Mouse (Mus musculus) limb, embryonic 14.5 days (tissue): ENCODE data around the gene Shc1. TPM values are rescaled to one million over a fixed set of nuclear protein-coding genes. Genes with fewer than 3 reads are reported as not detected.
A peak's percentile ranks its signal among the peaks of the same experiment; 100 is the strongest.

ENCODE experiments used
- ATAC-seq: fragments of 200-750 bp; cut with Nextera tagmentation; 2 replicates; pipeline ENCODE4 v1.8.0; 2017; ENCODE audit warnings: low read depth, moderate number of reproducible peaks, moderate TSS enrichment; ENCODE audit not compliant: low FRiP score
- DNase-seq: peaks from one replicate; pipeline ENCODE4 v3.0.0-alpha.2; 2015; ENCODE audit warnings: low spot score
- H3K27ac ChIP-seq: fragments of 300-500 bp; sonication (generic); replicated peaks from 2 replicates; pipeline ENCODE4 v1.5.1; 2014; ENCODE audit warnings: low read depth, mild to moderate bottlenecking, low read length, moderate library complexity, mixed read lengths
- H3K27me3 ChIP-seq: fragments of 300-500 bp; sonication (generic); 2 replicates; pipeline ENCODE4 v1.6.1; 2014; ENCODE audit warnings: low read length, mixed read lengths; ENCODE audit not compliant: control insufficient read depth, insufficient read depth
- H3K36me3 ChIP-seq: fragments of 300-500 bp; sonication (generic); 2 replicates; pipeline ENCODE4 v1.6.1; 2014; ENCODE audit warnings: mild to moderate bottlenecking, low read length, moderate library complexity, mixed read lengths; ENCODE audit not compliant: control insufficient read depth, insufficient read depth
- H3K4me1 ChIP-seq: fragments of 300-500 bp; sonication (generic); 2 replicates; pipeline ENCODE4 v1.6.1; 2014; ENCODE audit warnings: antibody characterized with exemption, low read length, mixed read lengths; ENCODE audit not compliant: control insufficient read depth, insufficient read depth
- H3K4me2 ChIP-seq: fragments of 300-500 bp; sonication (generic); replicated peaks from 2 replicates; pipeline ENCODE4 v1.6.1; 2014; ENCODE audit warnings: low read depth, mild to moderate bottlenecking, low read length, moderate library complexity; ENCODE audit not compliant: severe bottlenecking
- H3K4me3 ChIP-seq: fragments of 300-500 bp; sonication (generic); replicated peaks from 2 replicates; pipeline ENCODE4 v1.5.1; 2014; ENCODE audit warnings: low read length
- H3K9ac ChIP-seq: fragments of 300-500 bp; sonication (generic); 2 replicates; pipeline ENCODE4 v1.6.1; 2014; ENCODE audit warnings: mild to moderate bottlenecking, low read depth, low read length, moderate library complexity; ENCODE audit not compliant: severe bottlenecking
- H3K9me3 ChIP-seq: fragments of 300-500 bp; sonication (generic); 2 replicates; pipeline ENCODE4 v1.6.1; 2016; ENCODE audit warnings: low read length; ENCODE audit not compliant: control insufficient read depth
- POLR2A ChIP-seq: fragments of 200-500 bp; IDR thresholded peaks from 2 replicates; pipeline ENCODE4 v1.8.0; 2012; ENCODE audit warnings: inconsistent platforms, mild to moderate bottlenecking, moderate library complexity, borderline replicate concordance; ENCODE audit not compliant: insufficient read depth, insufficient read length; ENCODE audit errors: extremely low read depth
- WGBS: fragments of 180-500 bp; shearing (Covaris S2); extraction: QIAGEN DNeasy Blood & Tissue Kit; methylation state at CpG from one replicate; pipeline ENCODE4 v1.1.7; 2014; 5-methylcytosine and 5-hydroxymethylcytosine counted together
- polyA plus RNA-seq, 2 experiments: library from polyadenylated mRNA; depleted of rRNA in 1 of 2; stranded (reverse) in 1 of 2; unstranded in 1 of 2; fragments of >200 nt; fragmentation: Nextera tagmentation in 1 of 2; extraction: Ambion mirVana in 1 of 2; gene quantifications; 2 replicates each; pipeline versions ENCODE4 v1.2.1 to v1.2.3; 2012 to 2014

Gene Shc1
- polyA plus RNA-seq, 2 experiments, result 72.5 to 134 TPM

- Histone ChIP-seq H3K36me3 (no peaks in the 10 kb centered on the region), H3K4me3 (peak overlapping the region; percentile 37), H3K27ac (no peak overlapping the region), H3K9me3 (no peaks in the 10 kb centered on the region), H3K4me1 (peaks cover 28% of the 10 kb centered on the region), H3K9ac (0 out of 2 replicates have a peak overlapping the region, but pooled peaks have one; percentile 55), H3K27me3 (peaks cover 6% of the 10 kb centered on the region; the same call in 1 of the 2 replicates), H3K4me2 (peak overlapping the region; percentile 99)
- WGBS, result 14% methylated on average over 19 of the region's 19 CpGs
- no peak for ATAC-seq
- DNase-seq, result no peak
- no peak for TF ChIP-seq POLR2A
Measured at GRCm38 (mm10) chr3:89390699-89391662, 27.3 kb upstream of the Shc1 start.

- Histone ChIP-seq H3K36me3 (no peaks in the 10 kb centered on the region), H3K9ac (peak overlapping the region; percentile 55), H3K4me3 (peak overlapping the region; percentile 37), H3K9me3 (no peaks in the 10 kb centered on the region), H3K27me3 (peaks cover 6% of the 10 kb centered on the region; the same call in 1 of the 2 replicates), H3K4me2 (peak overlapping the region; percentile 99), H3K4me1 (peaks cover 34% of the 10 kb centered on the region), H3K27ac (no peak overlapping the region)
- WGBS, result under 1% methylated on average over 47 of the region's 56 CpGs
- no peak for ATAC-seq
- DNase-seq, result no peak
- no peak for TF ChIP-seq POLR2A
Measured at GRCm38 (mm10) chr3:89391663-89392511, 26.4 kb upstream of the Shc1 start.

DNA sequence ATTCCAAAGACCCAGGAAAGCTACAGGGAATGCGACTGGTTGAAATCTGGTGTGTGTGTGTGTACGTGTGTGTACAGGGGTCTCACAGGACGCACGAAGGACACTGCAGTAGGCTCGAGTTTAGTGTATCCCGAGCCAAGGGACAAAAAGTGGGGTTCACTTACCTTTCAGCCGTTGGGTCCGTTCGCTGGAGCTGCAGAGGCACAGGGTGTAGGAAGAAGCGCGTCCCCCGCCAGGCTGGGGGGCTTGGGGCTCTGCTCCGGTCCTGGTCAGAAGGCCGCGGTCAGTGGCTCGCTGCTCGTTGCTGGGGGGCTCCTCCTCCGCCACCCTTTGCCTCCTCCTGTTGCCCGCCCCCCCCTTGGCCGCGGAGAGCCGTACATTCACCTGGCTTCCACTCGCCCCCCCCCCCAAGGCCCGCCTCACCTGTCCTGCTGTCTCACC lies 25.4 kb upstream of the Shc1 start:
- no peaks in the 10 kb centered on the region for H3K9me3 ChIP-seq
- TF ChIP-seq POLR2A, result no peak
- peak overlapping the region; percentile 37 for H3K4me3 ChIP-seq
- H3K36me3 ChIP-seq, result no peaks in the 10 kb centered on the region
- ATAC-seq, result no peak
- DNase-seq, result no peak
- H3K4me2 ChIP-seq, result peak overlapping the region; percentile 99
- H3K9ac ChIP-seq, result peak overlapping the region; percentile 55; the same call in 1 of the 2 replicates
- WGBS, result 5% methylated on average over 13 of the region's 24 CpGs
- H3K27ac ChIP-seq, result no peak overlapping the region; the same call in 1 of the 2 replicates
- H3K27me3 ChIP-seq, result peaks cover 6% of the 10 kb centered on the region; the same call in 1 of the 2 replicates
- H3K4me1 ChIP-seq, result peaks cover 36% of the 10 kb centered on the region

- peak overlapping the region; percentile 37 for H3K4me3 ChIP-seq
- peak overlapping the region; percentile 49; the same call in 1 of the 2 replicates for H3K27ac ChIP-seq
- H3K9me3 ChIP-seq, result no peaks in the 10 kb centered on the region
- 2% methylated on average over 15 of the region's 15 CpGs for WGBS
- peaks cover 36% of the 10 kb centered on the region for H3K4me1 ChIP-seq
- peaks cover 6% of the 10 kb centered on the region; the same call in 1 of the 2 replicates for H3K27me3 ChIP-seq
- no peaks in the 10 kb centered on the region for H3K36me3 ChIP-seq
- peak overlapping the region; percentile 28; the same call in 1 of the 2 replicates for H3K9ac ChIP-seq
- peak; percentile 91 for ATAC-seq
- peak overlapping the region; percentile 99 for H3K4me2 ChIP-seq
- peak; percentile 38; the same call in 1 of the 2 replicates for TF ChIP-seq POLR2A
- DNase-seq, result peak; percentile 95
Measured at GRCm38 (mm10) chr3:89393605-89394004, 24.6 kb upstream of the Shc1 start.
